Mouse (Mus musculus) lung, embryonic 16.5 days (tissue): ENCODE results near the gene Sp7. TPM values are rescaled to one million over a fixed set of nuclear protein-coding genes. Genes with fewer than 3 reads are reported as not detected.

ENCODE experiments used
- ATAC-seq: fragments of 200-750 bp; cut with Nextera tagmentation; 2 replicates; pipeline ENCODE4 v1.8.0; 2017; ENCODE audit warnings: low read depth, mild to moderate bottlenecking, moderate library complexity
- H3K27ac ChIP-seq: fragments of 300-500 bp; sonication (generic); 2 replicates; pipeline ENCODE4 v1.5.1; 2014; ENCODE audit warnings: mild to moderate bottlenecking, control low read depth, low read length
- H3K27me3 ChIP-seq: fragments of 300-500 bp; sonication (generic); 2 replicates; pipeline ENCODE4 v1.6.1; 2014; ENCODE audit warnings: low read depth, low read length, mixed read lengths; ENCODE audit not compliant: control insufficient read depth, insufficient read depth
- H3K36me3 ChIP-seq: fragments of 300-500 bp; sonication (generic); 2 replicates; pipeline ENCODE4 v1.6.1; 2014; ENCODE audit warnings: low read length; ENCODE audit not compliant: control insufficient read depth, insufficient read depth
- H3K4me1 ChIP-seq: fragments of 300-500 bp; sonication (generic); replicated peaks from 2 replicates; pipeline ENCODE4 v1.6.1; 2014; ENCODE audit warnings: low read length, mixed read lengths; ENCODE audit not compliant: control insufficient read depth, insufficient read depth
- H3K4me2 ChIP-seq: fragments of 300-500 bp; sonication (generic); 2 replicates; pipeline ENCODE4 v1.6.1; 2014; ENCODE audit warnings: low read depth, low read length, control low read depth
- H3K4me3 ChIP-seq: fragments of 300-500 bp; sonication (generic); 2 replicates; pipeline ENCODE4 v1.5.1; 2014; ENCODE audit warnings: mild to moderate bottlenecking, low read length, control low read depth
- H3K9ac ChIP-seq: fragments of 300-500 bp; sonication (generic); 2 replicates; pipeline ENCODE4 v1.6.1; 2014; ENCODE audit warnings: low read length, control low read depth
- H3K9me3 ChIP-seq: fragments of 300-500 bp; sonication (generic); 2 replicates; pipeline ENCODE4 v1.6.1; 2016; ENCODE audit warnings: low read length; ENCODE audit not compliant: control insufficient read depth
- WGBS: fragments of 180-500 bp; shearing (Covaris S2); extraction: QIAGEN DNeasy Blood & Tissue Kit; methylation state at CpG from one replicate; pipeline ENCODE4 v1.1.7; 2014; 5-methylcytosine and 5-hydroxymethylcytosine counted together
- polyA plus RNA-seq: library from polyadenylated mRNA; unstranded; fragments of >200 nt; fragmentation: Nextera tagmentation; extraction: Ambion mirVana; gene quantifications from 2 replicates; pipeline ENCODE4 v1.2.1, GENCODE M21; 2015

The Sp7 gene
- polyA plus RNA-seq, 1 experiment from 2014 or later: 1.6 TPM

GRCm38 (mm10) chr15:102405489-102406195 is 38.7 kb upstream of the Sp7 start, which contains the start of gene Sp1:
Gene Sp1 (plus strand): TSS chr15:102406143.
- 0% methylated on average over 38 of the region's 38 CpGs for WGBS
- H3K27ac ChIP-seq: peak within 1 kb of the TSS; percentile 100
- H3K4me1 ChIP-seq: peaks cover 33% of the 10 kb centered on the region
- H3K4me2 ChIP-seq: peak within 1 kb of the TSS; percentile 71
- no peaks in the 10 kb centered on the region for H3K9me3 ChIP-seq
- peak within 1 kb of the TSS; percentile 91 for H3K9ac ChIP-seq
- no peaks in the 10 kb centered on the region for H3K27me3 ChIP-seq
- ATAC-seq: peak; percentile 95
- peak within 1 kb of the TSS; percentile 64 for H3K4me3 ChIP-seq
- H3K36me3 ChIP-seq: peaks cover 25% of the 10 kb centered on the region

GRCm38 (mm10) chr15:102404608-102405488 is 37.9 kb upstream of the Sp7 start:
- Histone ChIP-seq H3K4me3 (peak overlapping the region; percentile 64), H3K4me2 (peak overlapping the region; percentile 71), H3K27me3 (no peaks in the 10 kb centered on the region), H3K36me3 (peaks cover 18% of the 10 kb centered on the region), H3K9me3 (no peaks in the 10 kb centered on the region), H3K9ac (peak overlapping the region; percentile 89), H3K4me1 (peaks cover 32% of the 10 kb centered on the region), H3K27ac (peak overlapping the region; percentile 100)
- 16% methylated on average over 32 of the region's 34 CpGs for WGBS
- no peak for ATAC-seq

- Histone ChIP-seq H3K36me3 (no peaks in the 10 kb centered on the region), H3K9ac (no peak overlapping the region), H3K4me2 (no peak overlapping the region), H3K27ac (no peak overlapping the region), H3K4me3 (no peak overlapping the region), H3K27me3 (no peaks in the 10 kb centered on the region), H3K4me1 (peaks cover 16% of the 10 kb centered on the region; the same call in 1 of the 2 replicates), H3K9me3 (no peaks in the 10 kb centered on the region)
- WGBS: 96% methylated on average over 3 of the region's 3 CpGs
- no peak for ATAC-seq
Observed at GRCm38 (mm10) chr15:102402210-102402609, 35.2 kb upstream of the Sp7 start.

GRCm38 (mm10) chr15:102401278-102401677 is 34.3 kb upstream of the Sp7 start:
- ATAC-seq: no peak
- Histone ChIP-seq H3K27me3 (no peaks in the 10 kb centered on the region), H3K4me3 (no peak overlapping the region), H3K27ac (no peak overlapping the region), H3K9ac (no peak overlapping the region), H3K4me1 (peaks cover 13% of the 10 kb centered on the region; the same call in 1 of the 2 replicates), H3K9me3 (no peaks in the 10 kb centered on the region), H3K4me2 (no peak overlapping the region), H3K36me3 (no peaks in the 10 kb centered on the region)
- 77% methylated on average over 2 of the region's 2 CpGs for WGBS

GRCm38 (mm10) chr15:102400476-102401045 is 33.6 kb upstream of the Sp7 start:
- H3K9me3 ChIP-seq: no peaks in the 10 kb centered on the region
- H3K27ac ChIP-seq: peak overlapping the region; percentile 98
- peak overlapping the region; percentile 65; the same call in 1 of the 2 replicates for H3K4me2 ChIP-seq
- ATAC-seq: no peak
- 75% methylated on average over 10 of the region's 10 CpGs for WGBS
- H3K27me3 ChIP-seq: no peaks in the 10 kb centered on the region
- no peak overlapping the region; the same call in 1 of the 2 replicates for H3K4me3 ChIP-seq
- peaks cover 13% of the 10 kb centered on the region; the same call in 1 of the 2 replicates for H3K4me1 ChIP-seq
- H3K36me3 ChIP-seq: no peaks in the 10 kb centered on the region
- H3K9ac ChIP-seq: no peak overlapping the region

GRCm38 (mm10) chr15:102399229-102400221 is 32.5 kb upstream of the Sp7 start:
- Histone ChIP-seq H3K4me3 (peak overlapping the region; percentile 52), H3K27ac (peak overlapping the region; percentile 98), H3K27me3 (no peaks in the 10 kb centered on the region), H3K36me3 (no peaks in the 10 kb centered on the region), H3K9ac (peak overlapping the region; percentile 73), H3K4me1 (peaks cover 14% of the 10 kb centered on the region), H3K4me2 (peak overlapping the region; percentile 65), H3K9me3 (no peaks in the 10 kb centered on the region)
- ATAC-seq: peak; percentile 95
- WGBS: 2% methylated on average over 34 of the region's 34 CpGs

GRCm38 (mm10) chr15:102398629-102399028 is 31.6 kb upstream of the Sp7 start:
- H3K36me3 ChIP-seq: no peaks in the 10 kb centered on the region
- H3K27me3 ChIP-seq: no peaks in the 10 kb centered on the region
- H3K9ac ChIP-seq: no peak overlapping the region; the same call in 1 of the 2 replicates
- H3K27ac ChIP-seq: peak overlapping the region; percentile 98
- H3K4me3 ChIP-seq: peak overlapping the region; percentile 52
- no peak for ATAC-seq
- H3K9me3 ChIP-seq: no peaks in the 10 kb centered on the region
- H3K4me2 ChIP-seq: peak overlapping the region; percentile 65
- 21% methylated on average over 5 of the region's 5 CpGs for WGBS
- peaks cover 19% of the 10 kb centered on the region for H3K4me1 ChIP-seq

- no peaks in the 10 kb centered on the region for H3K9me3 ChIP-seq
- H3K4me1 ChIP-seq: peaks cover 17% of the 10 kb centered on the region
- no peaks in the 10 kb centered on the region for H3K36me3 ChIP-seq
- 17% methylated on average over 3 of the region's 3 CpGs for WGBS
- no peaks in the 10 kb centered on the region for H3K27me3 ChIP-seq
- no peak overlapping the region for H3K4me2 ChIP-seq
- H3K9ac ChIP-seq: no peak overlapping the region; the same call in 1 of the 2 replicates
- peak; percentile 44 for ATAC-seq
- peak overlapping the region; percentile 87 for H3K27ac ChIP-seq
- no peak overlapping the region for H3K4me3 ChIP-seq
Observed at GRCm38 (mm10) chr15:102395061-102395460, 28.1 kb upstream of the Sp7 start.
